Mouse (Mus musculus): ENCODE measurements around the gene Ckap4.

The Ckap4 gene

DNA sequence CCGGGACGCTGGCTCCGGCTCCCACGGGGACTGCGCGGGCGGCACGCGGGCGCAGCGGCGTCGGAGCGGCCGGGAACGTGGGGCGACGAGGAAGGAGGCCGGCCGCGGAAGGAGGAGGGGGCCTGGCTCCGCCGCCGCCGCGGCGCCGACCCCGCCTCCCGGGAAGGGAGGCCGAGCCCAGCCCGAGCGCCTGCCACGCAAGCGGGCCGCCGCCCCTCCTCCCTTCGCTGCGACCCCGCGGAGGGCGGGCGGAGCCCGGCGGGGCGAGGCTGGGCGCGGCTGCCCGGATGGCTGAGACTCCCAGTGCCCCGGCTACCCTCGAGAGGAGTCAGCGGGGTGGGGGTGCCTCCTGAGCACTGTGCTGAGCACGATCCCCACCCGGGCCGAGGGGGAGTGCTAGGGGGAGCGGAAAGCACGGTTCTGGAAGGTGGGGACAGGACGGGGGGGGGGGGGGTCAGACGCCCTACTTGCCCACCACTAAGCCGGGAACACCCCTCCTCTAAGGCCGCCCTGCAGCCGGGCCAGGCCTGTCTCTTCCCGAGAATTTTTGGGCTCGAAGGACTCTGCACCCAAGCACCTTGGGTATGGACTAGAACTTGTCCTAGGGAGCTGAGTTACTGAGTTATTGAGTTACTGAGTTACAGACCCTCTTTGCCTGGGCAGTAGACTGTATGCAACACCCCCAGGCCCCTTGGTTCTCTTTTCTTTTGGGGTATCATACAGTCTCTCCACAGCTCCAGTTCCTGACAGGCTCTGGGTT is at the start of gene Ckap4:
Gene Ckap4, minus strand, starts transcription at position 151 of the 760 bp plus-strand sequence.
- DNase-seq, result peak; percentile 88

DNA sequence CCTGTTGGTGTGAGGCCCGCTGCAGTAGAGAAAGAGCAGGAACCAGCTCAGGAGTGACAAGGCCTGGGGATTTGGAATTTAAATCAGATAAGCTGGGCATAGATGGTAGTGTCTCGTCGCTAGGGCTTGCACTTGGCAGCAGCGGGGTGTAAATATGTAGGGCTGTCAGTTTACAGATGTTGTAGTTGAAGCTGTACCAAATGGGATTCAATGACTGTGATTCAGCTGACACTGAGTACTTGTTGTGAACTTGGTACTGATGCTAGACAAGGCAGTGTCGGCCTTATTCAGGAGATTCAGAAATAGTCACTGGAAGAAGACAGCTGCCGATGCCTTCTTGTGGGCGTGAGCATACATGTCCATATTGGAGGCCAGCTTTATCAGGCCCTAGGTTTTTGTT is 48.4 kb upstream of the Ckap4 start:
- DNase-seq, result peak; percentile 46

DNA sequence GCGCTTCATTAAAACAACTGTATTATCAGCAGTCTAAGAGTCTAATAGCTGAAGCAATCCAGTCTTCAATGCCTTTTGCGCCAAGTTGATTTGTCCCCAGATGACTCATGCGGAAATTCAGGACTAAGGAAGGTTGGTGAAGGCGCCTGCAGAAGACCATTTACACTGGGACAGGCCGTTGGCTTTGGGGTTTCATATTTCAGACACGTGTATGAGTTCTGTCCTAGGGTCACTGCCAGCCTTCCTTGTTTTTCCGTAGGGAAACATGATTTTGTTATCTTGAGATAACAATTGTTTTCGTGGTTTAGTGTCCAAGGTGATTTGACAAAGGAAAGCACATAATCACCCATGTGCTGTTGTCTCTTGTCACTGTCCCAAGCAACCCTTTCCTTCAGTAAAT is 47.3 kb upstream of the Ckap4 start:
- peak; percentile 33 for DNase-seq

DNA sequence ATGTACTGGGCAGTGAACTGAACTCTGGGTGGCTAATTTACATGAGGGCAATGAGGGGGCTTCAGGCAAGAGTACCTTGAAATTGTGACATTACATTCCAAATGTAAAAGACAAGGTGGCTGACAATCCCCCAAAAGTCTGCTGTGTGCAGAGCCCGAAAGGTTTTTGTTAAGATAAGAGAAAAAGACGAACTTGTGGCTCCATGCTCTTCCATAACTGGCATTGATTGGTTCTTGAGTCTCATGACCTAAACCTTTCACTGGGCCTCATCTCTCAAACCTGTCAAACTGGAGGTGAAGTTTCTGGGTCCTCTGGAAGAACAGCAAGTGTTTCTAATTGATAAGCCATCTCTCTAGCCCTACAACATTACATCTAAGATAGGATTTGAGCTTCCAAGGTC is 45.7 kb upstream of the Ckap4 start:
- no peak for DNase-seq

DNA sequence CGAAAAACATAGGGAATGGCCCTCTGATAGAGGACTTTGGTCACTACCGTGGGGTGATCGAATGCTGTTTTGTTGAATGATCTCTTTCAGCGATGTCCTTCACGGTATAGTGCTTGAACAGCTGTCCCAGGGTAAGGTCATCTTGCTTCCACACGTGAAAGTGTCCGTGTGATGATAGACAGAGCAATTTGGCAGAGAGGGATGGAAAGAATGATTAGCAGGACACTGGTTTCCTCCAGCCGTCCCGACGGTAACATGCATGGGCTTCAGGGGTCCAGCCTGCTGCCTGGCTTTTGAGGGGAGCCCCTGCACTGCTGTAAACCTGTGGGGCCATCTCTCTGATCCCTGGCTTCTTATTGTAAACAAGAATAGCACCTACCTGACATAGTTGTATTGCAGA is 44.9 kb upstream of the Ckap4 start:
- DNase-seq, result no peak

DNA sequence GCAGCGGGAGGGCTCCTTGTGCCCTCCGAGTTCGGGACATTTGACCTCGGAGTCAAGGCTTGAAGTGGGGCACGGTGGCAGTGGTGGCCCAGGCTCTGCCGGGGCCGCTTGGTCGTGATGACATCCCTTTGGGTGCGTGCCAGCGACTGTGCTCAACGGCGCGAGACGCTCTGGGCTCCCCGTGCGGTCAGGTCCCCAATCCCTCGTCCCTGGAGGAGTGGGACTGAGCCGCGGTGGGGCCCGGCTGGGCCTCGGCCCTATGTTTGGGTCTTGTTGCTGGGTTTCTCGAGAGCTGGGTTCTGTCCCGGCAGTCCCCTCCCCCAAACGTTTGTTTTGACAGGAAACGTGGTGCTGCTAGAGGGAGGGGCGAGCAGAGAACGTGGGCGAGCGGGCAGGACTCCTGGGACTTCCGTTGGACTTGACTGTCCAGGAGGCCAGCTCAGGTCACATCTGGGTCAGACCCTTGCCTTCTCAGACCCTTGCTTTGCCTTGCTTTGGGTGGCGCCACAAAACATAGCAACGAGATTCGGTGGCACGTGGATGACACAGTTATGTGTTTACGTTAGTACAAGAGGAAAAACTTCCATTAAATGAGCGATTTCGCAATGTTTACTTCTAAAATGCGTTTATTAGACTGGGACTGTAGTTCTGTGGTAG is 43.3 kb upstream of the Ckap4 start:
- peak; percentile 95 for DNase-seq

DNA sequence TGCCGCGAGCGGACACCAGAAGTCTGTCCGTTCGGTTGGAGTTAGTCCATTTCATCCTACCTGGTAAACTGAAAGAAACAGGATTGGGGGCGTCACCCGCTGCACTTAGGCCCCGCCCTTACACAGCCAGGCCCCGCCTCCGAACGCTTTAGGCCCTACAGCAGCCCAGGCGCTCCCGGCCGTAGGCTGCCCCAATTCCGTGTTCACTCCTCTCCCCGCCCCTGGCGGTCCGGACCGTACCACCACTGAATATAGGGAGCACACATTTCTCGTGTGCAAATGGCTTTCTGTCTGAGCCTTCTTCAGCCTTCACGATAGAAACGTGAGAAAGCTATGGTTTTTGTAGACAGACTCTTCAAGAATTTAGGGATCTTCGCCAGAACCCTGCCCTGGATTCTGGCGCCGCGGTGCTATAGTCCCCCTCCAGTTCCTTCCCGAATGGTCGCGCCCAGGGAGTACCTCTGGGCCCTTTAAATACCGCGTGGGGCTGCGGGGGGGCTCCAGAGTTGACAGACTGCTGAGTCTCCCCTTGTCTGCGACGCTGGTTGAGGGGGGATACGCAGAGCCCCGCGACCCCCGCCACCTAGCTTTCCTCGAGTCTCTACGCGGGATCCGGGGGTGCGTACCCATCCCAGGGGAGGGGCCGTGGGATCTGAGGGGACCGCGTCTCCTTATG is 42.7 kb upstream of the Ckap4 start, which contains the start of gene Tcp11l2:
Gene Tcp11l2, plus strand, starts transcription at position 232 of the 676 bp plus-strand sequence.
- DNase-seq, result peak; percentile 97

DNA sequence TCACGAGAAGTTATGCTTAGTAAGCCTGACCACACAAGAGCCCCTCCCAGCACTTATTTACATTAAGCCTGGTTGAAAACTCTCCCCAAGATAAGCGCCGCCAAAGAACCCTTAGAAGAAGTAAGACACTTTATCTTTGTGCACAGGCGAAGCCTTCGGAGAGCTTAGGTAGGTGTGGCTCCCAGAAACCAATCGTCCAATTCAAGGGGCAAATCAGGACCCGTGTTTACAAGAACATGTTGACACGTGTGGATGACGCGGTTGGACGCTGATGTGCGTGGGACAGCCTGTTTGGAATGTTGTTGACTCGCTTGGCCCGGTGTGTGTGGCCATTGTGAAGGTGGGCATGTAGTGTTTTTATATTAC is 42.1 kb upstream of the Ckap4 start:
- no peak for DNase-seq

DNA sequence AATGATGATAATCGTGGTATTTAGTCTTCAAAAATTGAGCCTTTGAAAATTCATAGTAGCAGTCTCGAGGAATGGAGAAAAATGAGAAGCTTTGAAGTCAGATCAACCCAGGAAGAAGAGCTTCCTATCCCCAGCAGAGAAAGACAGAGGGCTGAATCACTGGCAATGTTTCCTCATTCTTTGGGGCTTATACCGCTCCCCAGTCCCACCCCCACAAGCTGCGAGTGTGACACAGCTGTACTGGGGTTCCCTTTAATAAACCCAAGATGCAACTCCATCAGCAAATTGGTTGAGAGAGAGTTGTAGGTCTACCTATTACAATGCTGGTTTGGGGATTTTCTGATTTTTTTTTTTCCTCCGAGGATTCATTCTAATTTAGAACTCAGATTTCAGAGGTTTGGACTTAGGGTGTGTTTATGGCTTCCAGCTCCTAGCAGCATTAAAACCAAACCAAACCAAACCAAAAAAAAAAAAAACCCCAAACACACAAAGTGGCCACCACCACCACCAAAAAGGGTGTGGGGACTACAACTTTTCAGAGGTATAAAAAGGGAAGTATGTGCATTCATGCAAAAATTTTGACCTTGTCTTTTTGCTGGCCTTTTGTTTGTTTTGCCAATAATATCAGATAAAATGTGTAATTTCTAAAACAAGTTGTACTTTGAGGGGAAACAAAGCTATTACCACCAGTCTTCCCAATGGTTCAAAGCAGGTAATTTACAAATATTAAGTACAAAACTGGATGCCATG is 40.0 kb upstream of the Ckap4 start:
- DNase-seq, result no peak

DNA sequence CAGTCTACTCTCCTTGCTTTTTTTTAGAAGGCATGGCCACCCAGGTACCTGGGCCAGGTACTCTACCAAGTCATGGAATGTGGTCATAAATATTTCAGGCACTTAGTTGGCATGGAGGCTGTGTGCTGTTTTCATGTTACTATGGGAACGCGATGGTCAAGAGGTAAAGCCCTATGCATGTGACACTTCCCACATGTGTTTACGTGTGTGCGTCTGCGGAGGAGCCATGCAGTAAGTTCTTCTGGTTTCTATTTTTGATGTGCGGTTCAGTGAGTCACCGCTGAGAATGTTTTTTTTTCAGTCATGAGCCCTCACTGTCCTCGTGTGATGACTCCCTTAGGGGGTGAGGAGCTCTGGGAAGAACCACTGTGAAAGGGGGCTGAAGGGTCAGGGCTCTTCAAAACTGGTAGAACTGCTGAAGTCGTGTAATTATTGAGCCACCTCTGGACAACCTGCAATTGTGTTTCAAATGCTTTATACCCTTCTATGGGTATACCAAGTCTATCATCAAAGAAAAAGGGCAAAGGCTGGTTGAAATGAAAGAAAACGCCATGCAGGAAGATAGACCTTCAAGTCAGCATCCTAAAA is 37.3 kb upstream of the Ckap4 start:
- no peak for DNase-seq

DNA sequence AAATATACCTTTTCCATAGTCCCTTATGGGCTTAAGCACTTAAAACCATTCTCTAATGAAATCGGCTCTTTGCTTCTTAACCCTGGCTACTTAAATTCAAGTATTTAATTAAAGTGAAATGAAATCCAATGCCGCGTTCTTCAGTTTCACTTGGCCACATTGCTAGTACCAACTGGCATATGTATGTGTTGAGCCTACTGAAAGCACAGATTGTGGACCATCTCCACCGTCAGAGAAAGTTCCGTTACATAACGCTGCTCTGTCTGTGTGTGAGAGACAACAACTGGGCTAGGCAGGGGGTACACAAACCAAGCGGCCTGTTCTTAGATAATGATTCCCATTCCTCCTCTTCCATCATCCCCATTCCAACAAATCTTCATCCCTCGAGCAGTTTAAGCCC is 30.6 kb upstream of the Ckap4 start:
- DNase-seq, result no peak

DNA sequence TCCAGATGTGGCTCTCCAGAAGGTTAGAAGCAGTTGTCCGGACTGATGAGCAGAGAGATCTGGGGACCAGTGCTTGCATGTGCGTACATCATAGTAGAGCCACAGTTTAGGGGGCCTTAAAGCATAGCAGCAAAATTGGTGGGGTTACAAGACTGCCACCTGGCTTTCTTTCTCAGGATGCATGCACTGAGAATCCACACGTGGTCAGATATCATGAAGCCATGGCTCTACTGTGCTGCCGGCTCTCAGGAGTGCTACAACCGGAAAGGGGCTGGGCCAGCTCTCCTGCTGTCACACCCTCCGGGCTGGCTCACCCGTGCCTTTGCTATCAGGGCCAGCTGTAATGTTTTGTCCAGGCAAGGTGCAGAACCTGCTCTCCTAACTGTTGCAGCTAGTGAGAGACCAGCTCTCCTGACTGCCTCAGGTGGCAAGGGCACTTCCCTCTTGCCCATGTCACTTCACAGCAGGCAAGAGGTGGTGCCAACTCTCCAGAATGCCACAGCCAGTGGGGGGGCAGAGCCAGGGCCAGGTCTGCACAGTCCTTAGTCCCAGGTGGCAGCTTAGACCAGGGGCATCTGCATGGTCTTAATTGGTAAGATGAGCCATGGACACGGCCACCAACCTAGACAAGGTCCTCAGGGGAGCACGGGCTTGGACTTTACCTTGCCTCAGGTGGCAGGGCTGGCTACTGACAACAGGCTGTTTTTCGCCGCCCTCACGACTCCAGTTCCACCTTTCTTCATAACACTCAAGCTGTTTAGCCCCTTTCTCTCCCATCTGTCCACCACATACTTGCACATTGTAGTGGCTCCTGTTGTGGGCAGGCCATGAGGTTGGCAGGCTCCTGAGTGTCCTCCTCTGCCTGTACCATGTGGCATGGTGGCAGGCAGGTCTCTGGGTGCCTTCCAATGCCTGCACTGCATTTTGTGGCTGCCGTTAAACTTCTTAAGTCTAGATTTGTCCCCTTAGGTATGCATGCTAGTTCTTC is 29.0 kb upstream of the Ckap4 start:
- peak; percentile 38 for DNase-seq

DNA sequence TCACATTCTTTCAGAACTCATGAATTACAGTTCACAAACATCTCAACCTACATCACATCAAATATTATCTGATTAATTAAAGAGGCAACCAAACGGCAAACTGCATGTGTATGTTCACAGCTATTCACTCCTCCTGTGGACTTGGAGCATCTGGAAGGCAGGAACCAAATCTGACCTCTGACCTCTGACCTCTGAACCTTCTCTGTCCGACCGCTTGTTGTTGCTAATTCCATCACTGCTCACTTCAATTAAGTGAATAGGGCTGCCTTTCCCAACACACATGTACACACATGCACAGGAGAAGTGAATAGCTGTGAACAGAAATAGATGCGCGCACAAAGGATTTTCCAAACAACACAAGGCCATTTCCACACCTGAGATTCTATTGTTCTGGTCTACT is 28.3 kb upstream of the Ckap4 start:
- no peak for DNase-seq

DNA sequence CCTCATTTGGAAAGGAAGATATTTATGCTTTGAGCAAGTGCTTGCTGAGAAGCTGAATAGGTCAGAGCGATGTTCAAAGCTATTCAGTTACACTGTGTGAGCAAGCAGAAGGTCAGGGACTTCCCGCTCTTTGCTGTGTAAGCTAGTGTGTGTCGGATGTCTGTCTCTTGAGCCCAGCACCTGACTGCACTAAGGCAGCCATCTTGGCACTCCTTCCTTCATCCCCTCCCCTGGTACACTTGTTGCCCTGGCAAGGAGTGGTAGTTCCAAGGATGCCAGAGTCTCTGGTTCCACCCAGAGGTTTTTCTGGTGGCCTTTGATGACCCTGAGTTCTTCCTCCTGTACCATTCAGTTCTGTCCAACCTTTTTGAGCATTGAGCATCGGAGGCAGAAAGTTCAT is 26.1 kb upstream of the Ckap4 start:
- DNase-seq, result no peak

DNA sequence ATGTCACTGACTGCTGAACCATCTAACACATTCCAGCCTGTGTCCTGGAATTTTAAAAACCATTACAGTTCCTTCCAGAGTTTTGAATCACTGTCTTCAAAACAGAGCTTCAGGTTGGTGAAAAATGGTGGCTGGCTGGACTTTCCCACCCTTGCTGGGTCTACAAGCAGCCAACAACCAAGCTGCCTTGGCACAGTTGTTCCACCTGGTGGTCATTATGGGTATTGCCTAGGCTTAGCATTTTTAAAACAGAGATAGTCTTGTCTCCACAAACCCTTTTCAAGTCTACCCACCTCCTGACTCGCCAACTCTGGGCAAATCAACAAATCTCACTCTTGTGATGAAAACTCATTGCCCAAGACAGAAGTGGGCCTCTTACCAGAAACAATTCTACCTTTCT is 24.6 kb upstream of the Ckap4 start:
- no peak for DNase-seq

DNA sequence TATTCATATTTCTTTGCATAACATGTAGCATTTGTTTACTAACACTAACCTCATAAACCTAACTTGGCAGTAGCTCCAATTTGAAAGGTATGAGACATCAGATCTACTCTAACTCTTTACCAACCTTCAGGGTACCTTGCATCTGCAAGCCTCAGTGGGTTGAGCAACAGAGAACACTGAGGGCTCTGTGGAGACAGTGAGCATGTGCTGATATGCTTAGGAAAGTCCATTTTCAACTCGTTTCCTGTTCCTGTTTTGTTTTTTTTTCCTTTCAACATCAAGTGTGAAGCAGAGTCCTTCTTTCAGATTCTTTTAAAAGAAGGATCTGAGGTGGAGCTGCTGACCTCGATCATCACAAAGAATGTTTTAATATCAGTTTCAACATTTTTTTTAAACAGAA is 22.3 kb upstream of the Ckap4 start:
- no peak for DNase-seq

DNA sequence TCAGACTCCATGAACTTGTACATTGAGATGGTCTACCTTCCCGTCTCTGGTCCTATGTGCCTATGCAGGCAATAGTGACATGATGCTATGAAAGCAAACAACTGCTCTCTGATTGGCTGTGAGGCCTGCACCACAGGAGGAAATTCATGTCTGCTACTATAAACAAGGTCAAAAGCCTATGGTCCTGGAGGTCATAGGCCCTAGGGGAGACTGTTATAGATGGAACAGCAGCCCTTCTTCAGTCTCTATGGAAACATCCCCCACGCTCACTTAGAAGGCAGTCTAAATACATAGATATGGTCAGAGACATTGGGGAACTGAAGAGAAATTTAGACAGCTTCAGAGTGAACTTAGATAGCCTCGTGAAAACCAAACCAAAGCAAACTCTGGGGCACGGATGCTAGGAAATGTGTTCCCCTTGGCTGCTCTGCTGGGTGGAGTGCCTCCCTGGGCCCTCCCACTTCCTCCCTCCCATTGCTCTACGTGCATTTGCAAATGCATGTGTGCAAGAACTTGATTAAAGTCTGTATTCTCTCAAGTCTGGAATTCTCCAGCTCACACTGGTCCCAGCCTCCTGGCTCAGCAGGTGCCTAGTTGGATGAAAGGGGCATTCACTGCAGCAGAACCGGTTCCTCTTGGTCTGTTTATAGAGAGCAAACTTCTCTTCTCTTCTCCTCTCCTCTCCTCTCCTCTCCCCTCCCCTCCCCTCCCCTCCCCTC is 20.6 kb upstream of the Ckap4 start:
- DNase-seq, result no peak

DNA sequence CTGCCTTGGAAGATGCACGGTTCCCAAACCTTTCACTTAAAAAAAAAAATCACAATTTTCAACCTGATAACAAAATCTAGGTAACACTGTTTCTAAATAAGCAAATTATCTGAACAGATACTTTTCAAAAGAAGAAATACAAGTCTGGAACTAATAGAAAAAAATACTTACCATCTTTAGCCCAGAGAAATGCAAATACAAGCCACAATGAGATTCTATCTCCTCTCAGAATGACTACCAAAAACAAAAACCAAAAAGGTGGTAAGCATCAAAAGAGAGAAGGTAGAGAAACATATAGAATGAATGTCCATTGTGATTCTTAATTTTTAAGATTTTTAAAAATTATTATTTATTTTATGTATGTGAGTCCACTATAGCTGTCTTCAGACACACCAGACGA is 18.6 kb upstream of the Ckap4 start:
- DNase-seq, result no peak

DNA sequence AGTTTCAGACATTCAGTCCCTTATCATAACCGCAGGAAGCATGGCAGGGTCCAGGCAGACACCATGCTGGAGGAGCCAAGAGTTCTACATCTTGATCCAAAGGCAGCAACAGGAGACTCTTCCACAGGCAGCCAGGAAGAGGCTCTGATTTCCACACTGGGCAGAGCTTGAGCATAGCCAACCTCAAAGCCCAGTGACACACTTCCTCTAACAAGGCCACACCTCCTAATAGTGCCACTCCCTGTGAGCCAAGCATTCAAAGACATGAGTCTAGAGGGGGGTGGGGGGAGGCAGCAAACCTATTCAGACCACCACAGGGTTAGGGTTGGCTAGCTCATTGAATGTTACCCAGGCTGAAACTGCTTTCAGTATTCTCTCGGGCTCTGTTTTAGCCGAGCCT is 18.0 kb upstream of the Ckap4 start:
- no peak for DNase-seq

DNA sequence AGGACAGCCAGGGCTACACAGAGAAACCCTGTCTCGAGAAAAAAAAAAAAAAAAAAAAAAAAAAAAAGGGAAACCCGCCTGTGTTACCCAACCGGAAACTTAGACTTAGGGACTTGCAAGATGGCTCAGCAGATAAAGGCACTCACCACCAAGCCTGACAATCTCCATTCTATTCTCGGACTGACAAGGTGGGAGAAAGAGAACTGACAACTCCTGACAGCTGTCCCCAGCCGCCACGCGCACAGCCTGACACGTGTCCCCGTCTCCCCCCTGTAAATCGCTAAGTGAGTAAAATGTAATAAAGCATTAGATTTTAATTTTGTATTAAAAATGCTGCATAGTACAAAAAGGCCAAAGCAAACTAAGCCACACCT is 16.0 kb upstream of the Ckap4 start:
- DNase-seq, result no peak
